Mouse (Mus musculus): ENCODE results near the gene Znrf1.

Gene Znrf1

DNA sequence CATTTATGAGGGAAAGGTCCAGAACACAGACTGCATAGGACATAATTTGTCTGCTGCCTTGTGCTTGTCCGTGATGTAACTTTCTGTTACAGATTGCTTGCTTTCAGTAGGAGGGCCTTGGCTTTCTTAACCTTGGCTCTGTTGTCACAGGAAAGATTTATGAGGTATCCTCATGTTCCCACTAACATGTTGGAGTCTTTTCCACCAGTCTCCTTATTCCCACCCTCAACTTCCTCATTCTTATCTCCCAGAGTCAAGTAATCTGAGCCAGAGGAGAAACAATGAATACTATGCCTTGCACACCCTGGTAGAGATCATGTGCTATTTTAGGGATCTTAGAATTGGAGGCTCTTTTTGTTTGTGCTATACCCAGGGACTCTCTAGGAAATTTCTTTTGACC lies 61.4 kb downstream of the Znrf1 start:
- DNase-seq (ENCODE audit: low read depth): no peak

DNA sequence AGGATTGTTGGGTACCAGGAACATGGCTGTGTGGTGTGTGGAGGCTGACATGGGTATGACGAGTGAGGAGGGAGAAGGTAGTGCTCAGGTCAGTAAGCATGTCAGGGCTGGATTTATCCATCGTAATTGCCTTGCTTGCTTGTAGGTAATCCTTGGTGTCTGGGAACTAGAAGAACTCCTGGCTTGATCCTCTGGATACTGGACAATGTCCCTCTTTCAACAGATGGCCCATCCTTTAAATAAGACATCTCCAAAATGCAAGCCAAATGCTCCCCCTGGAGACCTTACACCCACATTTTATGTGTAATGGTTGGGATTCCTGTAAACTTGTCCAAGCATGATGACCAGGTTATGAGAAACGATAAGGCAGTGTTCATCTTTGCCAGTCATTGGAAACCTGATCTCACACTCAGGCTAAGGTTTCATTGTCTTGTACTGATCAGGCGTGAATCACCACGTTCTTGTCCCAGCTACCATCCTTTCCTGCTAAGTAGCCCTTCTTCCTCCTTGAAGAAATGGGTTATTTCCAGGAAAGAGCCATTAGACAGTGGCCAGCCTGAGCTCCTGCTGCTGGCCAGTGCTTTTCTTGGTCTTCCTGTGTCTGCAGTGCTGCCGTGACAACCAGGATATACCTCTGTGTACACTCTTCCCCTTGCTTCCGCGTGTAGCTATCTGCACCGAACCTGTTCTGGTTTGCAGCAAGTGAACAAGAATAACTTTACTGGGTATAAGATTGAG lies 64.0 kb downstream of the Znrf1 start:
- no peak for DNase-seq (ENCODE audit: low read depth)

DNA sequence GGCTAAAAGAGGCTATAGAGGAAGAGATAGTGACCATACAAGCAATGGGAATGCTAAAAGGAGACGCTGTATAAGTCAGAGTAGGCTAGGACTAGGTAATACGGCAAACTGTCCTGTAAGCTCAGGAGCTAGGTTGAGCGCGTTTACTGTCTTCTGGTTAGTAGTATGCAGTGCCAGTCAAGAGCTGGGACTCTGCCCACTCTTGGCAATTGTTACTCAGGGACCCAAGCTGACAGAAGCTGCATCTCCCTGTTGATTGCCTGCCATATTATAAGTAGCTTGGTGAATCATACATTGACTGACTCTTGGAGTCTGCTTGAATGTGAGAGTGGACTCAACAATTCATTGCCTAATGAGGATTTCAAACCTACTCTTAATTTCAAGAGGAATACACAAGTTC lies 66.2 kb downstream of the Znrf1 start:
- DNase-seq (ENCODE audit: low read depth): no peak

DNA sequence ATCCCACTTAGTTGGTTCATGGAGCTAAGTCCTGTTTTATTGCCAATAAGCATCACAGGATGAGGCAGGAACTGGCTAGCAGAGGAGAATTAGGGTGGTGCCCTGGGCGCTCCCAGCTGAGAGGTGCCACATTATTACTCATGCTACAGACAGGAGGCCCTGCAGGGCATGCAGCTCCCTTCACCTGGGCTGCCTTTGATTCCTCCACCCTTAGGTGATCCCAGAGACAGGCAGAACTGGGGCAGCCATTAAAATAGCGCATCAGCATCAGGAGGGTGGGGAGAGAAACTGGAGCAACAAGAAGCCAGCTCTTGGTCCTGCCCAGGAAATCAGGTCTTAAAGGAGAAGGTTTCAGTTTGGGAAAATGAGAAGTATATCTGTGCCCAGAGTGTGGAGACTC lies 69.1 kb downstream of the Znrf1 start:
- DNase-seq (ENCODE audit: low read depth): no peak

DNA sequence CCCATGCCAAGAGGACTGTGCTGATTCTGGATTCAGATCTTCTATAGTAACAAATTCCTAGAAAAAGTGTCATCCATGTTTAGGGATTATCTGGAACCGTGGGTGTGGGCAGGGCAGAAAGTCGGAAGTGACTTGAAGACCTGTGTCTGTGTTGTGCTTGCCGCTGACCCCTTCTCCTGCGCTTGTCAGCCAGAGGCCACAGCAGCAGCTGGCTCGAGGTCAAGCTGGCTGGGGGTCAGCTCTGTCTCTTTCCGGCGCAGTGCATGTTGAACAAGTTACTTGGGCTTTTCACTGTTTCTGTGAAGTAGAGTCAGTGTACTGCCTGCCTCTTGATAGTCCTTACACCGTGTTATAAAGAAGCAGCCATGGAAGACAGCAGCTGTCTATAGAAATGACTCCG lies 71.1 kb downstream of the Znrf1 start:
- DNase-seq (ENCODE audit: low read depth): no peak

DNA sequence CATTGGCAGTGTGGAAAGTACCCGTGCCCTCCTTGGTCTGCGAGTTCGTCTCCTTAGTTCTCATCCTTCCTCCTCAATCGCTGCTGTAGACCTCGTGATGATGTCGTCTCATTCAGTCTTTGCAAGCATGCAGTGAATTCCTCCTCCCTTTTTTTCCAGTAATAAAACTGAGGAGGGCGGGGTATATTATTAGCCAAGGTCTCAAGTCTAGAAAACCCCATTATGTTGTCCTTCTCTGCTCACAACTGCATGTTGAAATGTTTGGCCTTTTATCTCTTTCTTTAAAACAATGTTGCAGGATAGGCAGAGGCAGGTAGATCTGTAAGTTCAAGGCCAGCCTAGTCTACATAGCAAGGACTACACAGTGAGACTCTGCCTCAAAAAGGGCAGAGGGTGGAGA lies 71.5 kb downstream of the Znrf1 start:
- no peak for DNase-seq (ENCODE audit: low read depth)

DNA sequence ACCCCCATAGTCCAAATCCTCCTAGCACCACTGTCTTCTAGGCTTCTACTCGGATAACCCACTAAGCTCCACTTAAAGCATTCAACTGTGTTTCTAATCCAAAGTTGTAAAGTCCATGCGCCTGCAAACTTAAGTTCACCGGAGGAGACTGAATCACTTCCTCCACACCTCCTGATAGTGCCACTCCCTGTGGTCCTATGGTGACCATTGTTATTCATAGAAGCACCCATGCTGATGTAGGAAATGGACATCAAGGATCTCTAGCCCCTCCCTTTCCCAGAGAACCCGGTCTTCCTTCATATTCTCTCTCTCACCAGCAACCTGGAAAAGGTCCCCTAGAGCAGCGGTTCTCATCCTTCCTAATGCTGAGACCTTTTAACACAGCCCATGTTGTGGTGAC lies 77.3 kb downstream of the Znrf1 start:
- no peak for DNase-seq (ENCODE audit: low read depth)

DNA sequence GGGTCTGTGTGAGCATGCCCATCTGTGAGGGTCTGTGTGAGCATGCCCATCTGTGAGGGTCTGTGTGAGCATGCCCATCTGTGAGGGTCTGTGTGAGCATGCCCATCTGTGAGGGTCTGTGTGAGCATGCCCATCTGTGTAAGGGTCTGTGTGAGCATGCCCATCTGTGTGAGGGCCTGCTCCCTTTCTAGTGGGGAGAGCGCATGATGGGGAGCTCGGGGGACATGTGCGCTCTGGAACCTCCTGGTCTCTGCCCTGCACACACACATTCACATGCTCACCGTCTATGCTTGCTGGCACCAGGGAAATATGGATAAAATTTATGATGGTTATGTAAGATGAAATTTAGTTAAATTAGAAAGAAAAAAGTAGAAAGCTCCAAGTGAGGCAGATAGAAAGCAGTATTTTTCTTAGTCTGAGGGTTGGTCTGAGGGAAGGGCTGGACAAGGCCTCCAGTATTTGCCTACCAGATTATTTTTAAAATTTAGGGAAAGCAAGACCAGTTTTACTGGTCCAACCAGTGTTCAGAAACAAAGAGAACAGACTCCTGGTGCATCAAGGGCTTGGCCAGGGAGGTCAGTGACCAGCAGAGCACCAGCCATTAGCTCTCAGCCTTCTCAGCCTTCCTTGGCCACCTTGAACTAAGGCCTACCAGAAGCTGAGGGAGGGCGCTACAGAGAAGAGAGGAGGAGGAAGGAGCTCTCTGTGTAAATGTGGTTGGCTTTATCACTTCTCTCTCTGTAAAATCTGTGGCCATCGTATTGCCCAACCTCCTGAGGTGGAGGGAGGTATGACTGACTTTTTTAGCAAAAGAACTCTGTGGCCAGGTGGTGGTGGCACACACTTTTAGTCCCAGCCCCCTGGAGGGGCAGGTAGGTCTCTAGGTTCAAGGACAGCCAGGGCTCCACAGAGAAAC lies 79.1 kb downstream of the Znrf1 start:
- no peak for DNase-seq (ENCODE audit: low read depth)

DNA sequence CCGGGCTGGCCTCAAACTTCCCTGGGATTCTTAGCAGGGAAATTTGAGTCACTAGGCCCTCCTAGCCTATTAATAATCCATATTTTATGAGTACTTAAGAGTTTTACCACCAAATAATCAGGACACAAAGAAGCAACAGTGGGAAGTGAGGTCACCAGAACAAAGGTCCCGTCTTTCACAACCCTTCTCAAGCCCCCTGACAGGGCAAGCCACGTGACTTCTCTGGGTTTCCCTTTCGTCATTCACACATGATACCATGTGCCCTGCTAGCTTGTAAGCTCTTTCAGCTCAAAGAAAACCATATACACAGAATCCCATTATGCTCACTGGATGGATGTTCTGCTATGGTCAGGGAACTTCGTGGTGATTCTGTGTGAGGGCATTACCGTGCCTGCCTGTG lies 81.9 kb downstream of the Znrf1 start:
- no peak for DNase-seq (ENCODE audit: low read depth)

DNA sequence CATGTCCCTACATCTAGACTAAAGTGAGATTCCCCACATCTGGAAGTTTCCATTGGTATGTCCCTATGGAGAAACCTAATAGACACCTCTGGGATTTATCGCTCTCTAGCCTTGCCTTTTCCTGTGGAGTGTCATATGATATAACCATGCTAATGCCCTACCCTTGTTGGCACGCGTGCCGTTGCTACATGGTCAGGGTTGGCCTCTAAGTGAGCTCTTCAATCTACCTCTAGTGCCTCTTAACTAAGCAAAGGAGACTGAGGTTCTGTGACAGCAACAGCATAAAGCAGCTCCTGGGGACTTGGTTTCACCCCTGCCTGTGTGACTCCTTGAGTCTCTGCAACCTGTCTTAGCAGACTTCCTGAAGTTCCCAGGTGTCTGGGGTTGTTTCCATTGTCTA lies 82.4 kb downstream of the Znrf1 start:
- DNase-seq (ENCODE audit: low read depth): no peak

DNA sequence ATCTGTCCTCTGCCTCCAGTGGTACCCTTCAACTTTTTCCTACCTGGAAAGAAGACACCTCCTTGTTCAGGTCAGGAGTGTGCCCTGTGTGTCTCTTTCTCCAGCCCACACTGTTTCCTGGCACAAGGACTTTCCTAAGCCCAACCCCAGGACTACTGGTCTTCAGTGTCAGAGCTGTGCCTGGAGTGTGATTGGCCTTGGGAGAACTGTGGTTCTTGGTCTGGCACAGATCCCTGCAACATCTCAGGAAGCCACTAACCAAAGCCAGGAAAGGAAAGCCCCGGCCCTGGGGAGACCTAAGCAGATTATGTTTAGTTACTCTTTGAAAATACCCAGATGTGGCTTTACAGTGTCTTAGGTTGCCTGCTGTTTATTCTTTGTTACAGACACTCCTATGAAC lies 84.0 kb downstream of the Znrf1 start:
- no peak for DNase-seq (ENCODE audit: low read depth)

DNA sequence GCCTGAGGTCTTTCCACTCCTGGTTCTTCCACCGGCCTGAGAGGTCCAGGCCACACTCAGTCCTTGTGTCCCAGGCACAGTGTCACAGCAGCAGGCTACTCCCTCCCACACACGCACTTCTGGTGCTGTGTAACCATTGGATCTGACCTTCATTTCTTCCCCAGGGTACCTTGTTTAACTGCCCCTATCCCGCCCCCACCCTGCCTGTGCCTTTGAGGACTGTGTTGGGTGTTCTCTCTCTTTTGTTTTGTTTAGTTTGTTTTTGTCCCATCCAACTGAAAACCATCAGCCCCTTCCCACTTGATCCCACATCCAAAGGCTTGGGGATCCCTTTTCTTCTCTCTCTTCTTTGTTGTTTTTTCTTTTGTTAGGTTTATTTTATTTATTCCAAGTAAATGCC lies 86.2 kb downstream of the Znrf1 start:
- DNase-seq (ENCODE audit: low read depth): no peak

DNA sequence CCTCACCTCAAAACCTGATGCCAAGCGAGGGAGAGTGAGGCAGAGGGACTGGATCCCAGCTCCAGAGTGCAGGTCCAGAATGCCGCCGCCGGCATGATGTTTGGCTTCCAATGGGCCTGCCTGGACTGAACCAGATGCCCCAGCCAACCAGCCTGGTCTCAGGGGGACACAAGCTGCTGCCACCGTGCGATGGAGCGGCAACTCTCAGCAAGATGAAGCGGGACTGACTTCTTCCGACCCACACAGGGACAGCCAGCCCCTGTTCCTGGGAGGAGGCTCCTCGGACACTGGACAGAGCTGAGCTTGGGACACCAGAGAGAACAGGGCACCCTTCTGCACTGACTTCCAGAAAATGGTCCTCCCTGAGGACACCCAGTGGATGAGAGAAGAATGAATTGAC lies 86.7 kb downstream of the Znrf1 start:
- no peak for DNase-seq (ENCODE audit: low read depth)

DNA sequence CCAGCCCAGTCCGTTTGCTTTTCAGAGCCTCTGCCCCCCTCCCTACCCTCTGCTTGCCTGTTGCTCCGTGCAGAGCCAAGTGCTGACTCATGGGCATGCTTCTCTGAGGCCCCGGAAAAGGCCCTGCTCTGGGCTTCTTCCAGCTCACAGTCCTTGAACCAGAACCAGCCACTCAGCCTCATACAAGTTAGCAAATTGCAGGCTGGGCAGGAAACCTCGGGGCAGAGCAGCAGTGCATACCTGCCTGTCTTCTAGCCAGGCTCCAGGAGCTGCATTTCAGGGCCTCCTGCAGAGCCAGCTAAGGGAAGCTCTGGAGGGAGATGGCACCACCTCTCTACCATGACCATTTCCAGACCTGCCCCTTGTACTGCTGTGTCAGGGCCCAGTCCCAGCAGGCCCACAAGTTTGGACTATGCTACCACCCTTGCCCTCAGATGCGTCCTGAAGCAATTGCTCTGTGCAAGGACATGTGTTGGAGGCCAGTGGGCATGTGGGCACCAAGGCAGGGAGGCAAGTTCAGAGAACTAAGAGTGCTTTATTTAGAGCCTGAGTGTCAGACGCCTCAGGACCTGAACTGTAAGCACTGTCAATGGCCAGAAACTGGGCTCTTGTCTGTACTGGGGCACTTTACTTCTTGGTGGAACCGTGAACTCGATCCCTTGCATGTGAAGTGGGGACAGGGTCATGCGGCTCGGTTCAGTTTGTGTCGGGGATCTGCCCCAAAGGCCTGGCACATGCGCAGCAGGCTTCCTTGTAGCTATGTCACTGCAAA lies 88.4 kb downstream of the Znrf1 start:
- DNase-seq (ENCODE audit: low read depth): no peak

DNA sequence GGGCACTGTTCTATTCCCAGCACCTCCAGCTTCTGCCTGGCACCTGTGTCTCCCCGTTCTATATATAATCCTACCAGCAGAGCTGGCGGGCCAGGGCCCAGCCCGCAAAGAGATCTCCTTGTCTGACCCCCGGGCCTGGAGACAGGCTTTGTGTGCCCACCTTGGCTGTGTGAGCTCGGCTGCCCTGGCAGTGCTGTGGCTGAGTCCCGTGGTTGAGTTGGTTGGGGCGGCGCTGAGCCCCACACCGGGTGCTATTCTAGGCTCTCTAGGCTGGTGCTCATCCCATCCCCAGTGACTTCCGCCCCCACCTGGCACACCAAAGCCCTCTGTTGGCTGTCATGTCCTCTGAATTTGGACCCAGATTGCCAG lies 88.9 kb downstream of the Znrf1 start:
- DNase-seq (ENCODE audit: low read depth): no peak

DNA sequence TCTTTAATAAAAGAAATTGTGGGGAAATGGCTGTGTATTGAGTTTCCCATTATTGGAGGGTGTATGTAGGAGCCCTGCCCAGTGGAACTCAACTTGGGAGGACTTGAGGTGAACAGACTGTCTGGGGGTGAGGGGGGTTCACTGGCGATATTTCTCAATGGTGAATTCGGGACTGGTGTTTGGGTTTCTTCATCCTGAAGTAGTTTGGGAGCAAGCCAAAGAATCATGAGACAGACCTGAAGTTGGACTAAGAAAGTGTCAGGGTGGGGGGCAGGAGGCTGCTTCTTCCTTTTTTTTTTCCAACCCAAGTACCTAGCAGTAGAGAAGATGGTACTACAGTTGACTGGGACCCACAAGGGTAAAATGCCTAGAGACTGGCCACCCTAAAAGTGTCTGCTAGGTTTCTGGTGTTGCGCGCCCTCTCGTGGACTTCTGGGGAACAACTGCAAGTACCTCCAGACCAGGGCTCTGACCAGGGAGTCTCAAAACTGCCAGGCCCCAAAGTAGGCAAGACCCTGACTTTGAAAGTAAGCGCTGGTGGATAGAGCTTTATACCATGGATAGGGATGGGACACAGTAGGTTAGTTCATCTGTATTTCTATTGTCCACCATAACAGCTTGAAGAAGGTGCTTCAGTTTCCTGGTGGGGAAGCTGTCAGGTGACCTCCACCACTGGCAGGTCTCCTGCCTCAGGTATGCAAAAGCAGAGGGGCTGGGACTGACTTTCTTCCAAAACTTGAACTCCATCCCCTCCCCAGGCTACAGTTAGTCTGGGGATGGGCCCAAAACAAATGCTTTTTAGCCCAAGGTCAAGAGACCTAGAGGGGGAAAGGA lies 90.0 kb downstream of the Znrf1 start:
- DNase-seq (ENCODE audit: low read depth): peak; percentile 66

DNA sequence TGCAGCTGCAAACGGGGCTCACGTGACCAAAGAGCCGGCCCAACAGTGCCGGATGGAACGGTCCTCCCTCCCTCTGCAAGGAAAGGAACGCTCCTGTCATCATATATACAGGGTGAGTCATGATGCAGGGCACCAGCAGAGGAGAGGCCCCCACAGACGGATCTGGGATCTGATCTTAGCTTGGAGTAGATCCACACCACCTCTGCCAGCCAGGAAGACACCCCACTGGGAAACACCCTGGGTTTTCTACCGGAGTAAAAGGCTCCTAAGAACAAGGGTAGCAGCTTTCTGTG lies 90.6 kb downstream of the Znrf1 start:
- DNase-seq (ENCODE audit: low read depth): no peak

DNA sequence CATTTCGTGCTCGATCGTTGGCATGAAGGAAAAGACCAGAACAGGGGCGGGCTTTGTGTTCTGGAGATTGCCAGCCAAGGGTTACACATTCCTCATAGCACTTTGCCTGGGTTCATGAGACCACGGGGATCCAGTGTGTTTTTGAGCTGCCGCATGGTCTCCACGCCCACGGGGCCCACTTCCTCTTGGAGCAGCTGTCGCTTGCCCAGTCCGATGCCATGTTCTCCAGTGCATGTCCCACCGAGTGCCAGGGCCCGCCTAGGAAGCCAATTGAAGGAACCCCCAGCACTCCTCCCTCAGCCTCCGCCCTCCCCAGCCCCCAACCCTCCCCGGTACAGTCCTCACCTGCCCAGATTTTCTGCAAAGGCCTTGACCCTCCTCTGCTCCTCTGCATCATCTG lies 91.0 kb downstream of the Znrf1 start:
- DNase-seq (ENCODE audit: low read depth): no peak

DNA sequence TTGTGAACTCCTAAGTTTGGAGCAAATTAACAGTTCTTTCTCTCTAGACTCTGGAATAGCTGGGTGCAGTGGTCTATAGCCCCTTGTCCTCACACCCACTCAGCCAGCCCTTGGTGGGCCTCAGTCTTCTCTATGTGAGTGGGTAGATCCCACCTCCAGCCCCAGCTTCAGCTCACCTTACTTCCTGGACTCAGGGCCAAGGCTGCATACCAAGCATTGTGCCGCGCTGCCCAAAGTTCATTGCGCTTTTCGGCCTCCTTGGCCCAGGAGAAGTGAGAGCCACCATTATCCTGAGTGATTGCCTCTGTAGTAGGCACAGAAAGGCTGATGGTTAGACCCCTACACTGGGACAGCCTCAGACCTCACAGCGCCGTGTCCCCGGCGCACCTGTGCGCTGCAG lies 92.0 kb downstream of the Znrf1 start:
- DNase-seq (ENCODE audit: low read depth): no peak

DNA sequence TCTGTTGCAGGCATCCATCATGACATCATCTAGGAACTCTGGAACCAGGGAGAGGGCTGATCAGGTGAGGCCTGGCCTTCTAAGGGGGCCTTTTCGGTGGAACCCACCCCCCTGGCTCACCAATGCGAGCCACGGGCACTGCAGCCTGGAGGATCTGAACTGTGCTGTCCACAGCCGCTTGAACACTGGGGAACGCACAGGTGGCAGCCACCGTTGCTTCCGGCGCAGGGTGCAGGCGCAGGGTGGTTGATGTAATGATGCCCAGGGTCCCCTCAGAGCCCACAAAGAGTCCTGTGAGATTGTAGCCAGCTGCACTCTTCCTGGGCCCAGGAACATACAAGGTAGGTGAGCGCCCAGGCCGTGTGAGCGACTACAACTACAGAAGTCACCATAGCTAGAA lies 92.5 kb downstream of the Znrf1 start:
- no peak for DNase-seq (ENCODE audit: low read depth)

DNA sequence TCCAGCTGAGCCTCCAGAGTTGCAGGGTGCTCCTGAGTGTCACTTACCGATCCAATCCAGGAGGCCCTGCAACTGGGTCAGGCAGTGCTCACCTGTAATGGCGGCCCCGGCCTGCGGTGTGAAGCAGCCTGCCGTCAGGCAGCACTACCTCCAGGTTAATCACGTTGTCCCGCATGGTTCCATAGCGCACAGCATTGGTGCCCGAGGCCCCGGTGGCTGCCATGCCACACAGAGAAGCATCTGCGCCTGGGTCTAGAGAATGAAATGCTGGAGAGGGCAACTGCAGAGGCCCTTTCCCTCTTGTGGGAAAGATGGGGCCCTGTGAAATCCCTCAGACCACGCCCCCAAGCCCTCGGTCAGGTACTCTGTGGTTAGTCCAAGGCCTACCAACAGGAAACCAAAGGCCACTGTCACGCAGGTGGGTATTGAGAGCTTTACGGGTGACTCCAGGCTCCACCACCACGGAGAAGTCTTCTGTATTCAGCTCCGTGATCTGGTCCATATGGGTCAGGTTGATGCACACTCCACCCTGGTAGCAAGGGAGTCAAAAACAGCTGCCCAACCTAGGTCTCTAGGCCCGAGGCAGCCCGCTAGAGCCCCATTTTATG lies 93.1 kb downstream of the Znrf1 start:
- DNase-seq (ENCODE audit: low read depth): no peak

DNA sequence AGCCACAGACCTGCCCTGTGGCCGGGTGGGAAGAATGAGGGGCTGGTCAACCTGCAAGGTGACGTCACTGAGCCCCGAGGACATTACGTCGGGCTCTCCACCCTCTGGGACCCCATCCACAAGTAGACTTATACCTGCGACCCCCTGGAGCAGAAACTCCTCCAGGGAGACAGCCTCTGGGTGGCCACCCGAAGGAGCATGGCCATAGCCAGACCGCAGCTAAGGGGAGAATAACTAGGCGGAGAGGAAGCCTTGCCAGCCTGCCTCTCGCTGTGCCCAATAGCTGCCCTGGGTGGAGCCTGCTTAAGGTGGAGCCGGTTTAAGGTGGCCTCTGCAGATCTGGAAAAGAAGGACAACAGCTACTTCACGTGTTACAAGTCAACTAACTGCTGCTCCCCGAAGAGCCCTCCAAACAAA lies 94.2 kb downstream of the Znrf1 start, which contains the start of gene Ldhd:
Gene Ldhd (minus strand): TSS at position 270 of the 417 bp plus-strand sequence.
- DNase-seq (ENCODE audit: low read depth): no peak
